Mouse (Mus musculus) bone marrow macrophage, adult 2 months (primary cell): ENCODE results near the gene Gatad1.

Experiments
- CTCF ChIP-seq: IDR thresholded peaks from 2 replicates; pipeline ENCODE4 v1.5.1; 2012; ENCODE audit warnings: low read depth, mild to moderate bottlenecking, low read length, moderate library complexity
- POLR2A ChIP-seq: IDR thresholded peaks from 2 replicates; pipeline ENCODE4 v1.6.1; 2012; ENCODE audit warnings: mild to moderate bottlenecking, low read depth, low read length, borderline replicate concordance

GRCm38 (mm10) chr5:3692956-3693355 is 36.0 kb upstream of the Gatad1 start:
- no peak for TF ChIP-seq POLR2A
- TF ChIP-seq CTCF: no peak
